Mouse (Mus musculus) midbrain, embryonic 10.5 days (tissue): ENCODE data around the gene Kdf1. TPM values are rescaled to one million over a fixed set of nuclear protein-coding genes. Genes with fewer than 3 reads are reported as not detected.
A peak's percentile ranks its signal among the peaks of the same experiment; 100 is the strongest.

Experiments
- DNase-seq: peaks from one replicate; pipeline ENCODE4 v3.0.0-alpha.2; 2017; ENCODE audit warnings: low spot score
- H3K27ac ChIP-seq: fragments of 300-500 bp; sonication (generic); replicated peaks from 2 replicates; pipeline ENCODE4 v1.5.1; 2016; ENCODE audit warnings: mild to moderate bottlenecking
- H3K27me3 ChIP-seq: fragments of 300-500 bp; sonication (generic); 2 replicates; pipeline ENCODE4 v1.6.1; 2016; ENCODE audit warnings: low read depth, mild to moderate bottlenecking; ENCODE audit not compliant: poor library complexity, severe bottlenecking
- H3K36me3 ChIP-seq: fragments of 300-500 bp; sonication (generic); 2 replicates; pipeline ENCODE4 v1.6.1; 2016; ENCODE audit warnings: mild to moderate bottlenecking, moderate library complexity
- H3K4me1 ChIP-seq: fragments of 300-500 bp; sonication (generic); 2 replicates; pipeline ENCODE4 v1.6.1; 2016
- H3K4me3 ChIP-seq: fragments of 300-500 bp; sonication (generic); 2 replicates; pipeline ENCODE4 v1.5.1; 2016; ENCODE audit warnings: mild to moderate bottlenecking, moderate library complexity
- H3K9me3 ChIP-seq: fragments of 300-500 bp; sonication (generic); replicated peaks from 2 replicates; pipeline ENCODE4 v1.6.1; 2016; ENCODE audit warnings: mild to moderate bottlenecking
- WGBS: fragments of 180-500 bp; shearing (Covaris S2); methylation state at CpG from one replicate; pipeline ENCODE4 v1.1.7; 2016; 5-methylcytosine and 5-hydroxymethylcytosine counted together
- polyA plus RNA-seq: library from polyadenylated mRNA; unstranded; fragments of >200 nt; fragmentation: Nextera tagmentation; extraction: Ambion mirVana; gene quantifications from 2 replicates; pipeline ENCODE4 v1.2.1, GENCODE M21; 2016

Gene Kdf1
- polyA plus RNA-seq, 1 experiment from 2014 or later: 1.3 TPM

- no peaks in the 10 kb centered on the region for H3K36me3 ChIP-seq
- no peaks in the 10 kb centered on the region for H3K9me3 ChIP-seq
- H3K27ac ChIP-seq: no peak overlapping the region
- H3K4me3 ChIP-seq: no peak overlapping the region
- 96% methylated on average over 26 of the region's 26 CpGs for WGBS
- peaks cover 29% of the 10 kb centered on the region for H3K27me3 ChIP-seq
- H3K4me1 ChIP-seq: peaks cover 26% of the 10 kb centered on the region
- DNase-seq: no peak
Observed at GRCm38 (mm10) chr4:133486673-133487357, 31.9 kb upstream of the Kdf1 start.

GRCm38 (mm10) chr4:133488619-133489392, 30.0 kb upstream of the Kdf1 start:
- Histone ChIP-seq H3K27me3 (peaks cover 21% of the 10 kb centered on the region), H3K4me3 (no peak overlapping the region), H3K27ac (no peak overlapping the region), H3K36me3 (no peaks in the 10 kb centered on the region), H3K4me1 (peaks cover 29% of the 10 kb centered on the region), H3K9me3 (no peaks in the 10 kb centered on the region)
- no peak for DNase-seq
- WGBS: 91% methylated on average over 20 of the region's 20 CpGs

- H3K9me3 ChIP-seq: no peaks in the 10 kb centered on the region
- H3K4me3 ChIP-seq: 0 out of 2 replicates have a peak overlapping the region, but pooled peaks have one; percentile 1
- no peak for DNase-seq
- peaks cover 21% of the 10 kb centered on the region for H3K27me3 ChIP-seq
- WGBS: 70% methylated on average over 4 of the region's 4 CpGs
- H3K27ac ChIP-seq: no peak overlapping the region
- H3K4me1 ChIP-seq: peaks cover 30% of the 10 kb centered on the region
- H3K36me3 ChIP-seq: no peaks in the 10 kb centered on the region
Observed at GRCm38 (mm10) chr4:133489489-133490245, 29.1 kb upstream of the Kdf1 start.

GRCm38 (mm10) chr4:133491800-133492199, 27.0 kb upstream of the Kdf1 start:
- peaks cover 28% of the 10 kb centered on the region for H3K4me1 ChIP-seq
- WGBS: 50% methylated on average over 10 of the region's 10 CpGs
- peaks cover 38% of the 10 kb centered on the region for H3K27me3 ChIP-seq
- no peak overlapping the region for H3K27ac ChIP-seq
- no peaks in the 10 kb centered on the region for H3K9me3 ChIP-seq
- no peak for DNase-seq
- no peak overlapping the region for H3K4me3 ChIP-seq
- H3K36me3 ChIP-seq: no peaks in the 10 kb centered on the region

GRCm38 (mm10) chr4:133493895-133494294, 24.9 kb upstream of the Kdf1 start:
- Histone ChIP-seq H3K27ac (no peak overlapping the region), H3K36me3 (no peaks in the 10 kb centered on the region), H3K9me3 (no peaks in the 10 kb centered on the region), H3K27me3 (peaks cover 59% of the 10 kb centered on the region), H3K4me3 (peak overlapping the region; percentile 49), H3K4me1 (peaks cover 40% of the 10 kb centered on the region)
- DNase-seq: no peak
- 27% methylated on average over 10 of the region's 12 CpGs for WGBS

GRCm38 (mm10) chr4:133494432-133494831, 24.3 kb upstream of the Kdf1 start:
- peak overlapping the region; percentile 49 for H3K4me3 ChIP-seq
- no peaks in the 10 kb centered on the region for H3K9me3 ChIP-seq
- no peak overlapping the region for H3K27ac ChIP-seq
- DNase-seq: peak; percentile 89
- H3K36me3 ChIP-seq: no peaks in the 10 kb centered on the region
- H3K27me3 ChIP-seq: peaks cover 64% of the 10 kb centered on the region
- WGBS: under 1% methylated on average over 12 of the region's 12 CpGs
- peaks cover 42% of the 10 kb centered on the region for H3K4me1 ChIP-seq

- peaks cover 37% of the 10 kb centered on the region for H3K4me1 ChIP-seq
- no peaks in the 10 kb centered on the region for H3K36me3 ChIP-seq
- WGBS: 67% methylated on average over 4 of the region's 4 CpGs
- peaks cover 68% of the 10 kb centered on the region for H3K27me3 ChIP-seq
- no peak for DNase-seq
- H3K27ac ChIP-seq: no peak overlapping the region
- H3K9me3 ChIP-seq: no peaks in the 10 kb centered on the region
- H3K4me3 ChIP-seq: 0 out of 2 replicates have a peak overlapping the region, but pooled peaks have one; percentile 49
Observed at GRCm38 (mm10) chr4:133494867-133495266, 23.9 kb upstream of the Kdf1 start.

- H3K27me3 ChIP-seq: peaks cover 77% of the 10 kb centered on the region
- H3K4me1 ChIP-seq: peaks cover 37% of the 10 kb centered on the region
Observed at GRCm38 (mm10) chr4:133495711-133496110, 23.1 kb upstream of the Kdf1 start.

GRCm38 (mm10) chr4:133496738-133497445, 21.9 kb upstream of the Kdf1 start:
- 23% methylated on average over 6 of the region's 6 CpGs for WGBS
- H3K9me3 ChIP-seq: no peaks in the 10 kb centered on the region
- peak overlapping the region; percentile 66 for H3K4me3 ChIP-seq

More at GRCm38 (mm10) chr4:133495711-133496110, 23.1 kb upstream of the Kdf1 start:
- no peaks in the 10 kb centered on the region for H3K36me3 ChIP-seq
- DNase-seq: no peak
- no peak overlapping the region for H3K4me3 ChIP-seq
- 42% methylated on average over 7 of the region's 7 CpGs for WGBS
- no peak overlapping the region for H3K27ac ChIP-seq
- H3K9me3 ChIP-seq: no peaks in the 10 kb centered on the region

GRCm38 (mm10) chr4:133497461-133498159, 21.2 kb upstream of the Kdf1 start:
- H3K4me3 ChIP-seq: peak overlapping the region; percentile 66
- no peaks in the 10 kb centered on the region for H3K9me3 ChIP-seq
- H3K4me1 ChIP-seq: peaks cover 31% of the 10 kb centered on the region
- peak; percentile 67 for DNase-seq
- H3K36me3 ChIP-seq: no peaks in the 10 kb centered on the region
- peak overlapping the region; percentile 70; the same call in 1 of the 2 replicates for H3K27ac ChIP-seq
- peaks cover 96% of the 10 kb centered on the region for H3K27me3 ChIP-seq
- 1% methylated on average over 70 of the region's 70 CpGs for WGBS

More at GRCm38 (mm10) chr4:133496738-133497445, 21.9 kb upstream of the Kdf1 start:
- Histone ChIP-seq H3K27ac (no peak overlapping the region), H3K27me3 (peaks cover 89% of the 10 kb centered on the region), H3K4me1 (peaks cover 31% of the 10 kb centered on the region), H3K36me3 (no peaks in the 10 kb centered on the region)
- no peak for DNase-seq

- Histone ChIP-seq H3K36me3 (no peaks in the 10 kb centered on the region), H3K27me3 (peaks cover 98% of the 10 kb centered on the region), H3K4me1 (peaks cover 31% of the 10 kb centered on the region), H3K9me3 (no peaks in the 10 kb centered on the region), H3K4me3 (peak within 1 kb of the TSS; percentile 66), H3K27ac (peak within 1 kb of the TSS; percentile 70)
- peak; percentile 82 for DNase-seq
- under 1% methylated on average over 53 of the region's 53 CpGs for WGBS
Observed at GRCm38 (mm10) chr4:133498160-133498724, 20.5 kb upstream of the Kdf1 start, which contains the start of gene Trnp1. Gene Trnp1, minus strand, starts transcription at chr4:133498550.
